Mouse (Mus musculus) midbrain, embryonic 11.5 days (tissue): ENCODE measurements around the gene 4931414P19Rik. TPM values are rescaled to one million over a fixed set of nuclear protein-coding genes. Genes with fewer than 3 reads are reported as not detected.
A peak's percentile ranks its signal among the peaks of the same experiment; 100 is the strongest.

Experiments
- ATAC-seq: fragments of 200-750 bp; cut with Nextera tagmentation; 2 replicates; pipeline ENCODE4 v1.8.0; 2017; ENCODE audit warnings: moderate TSS enrichment, moderate library complexity; ENCODE audit not compliant: low FRiP score
- DNase-seq: peaks from one replicate; pipeline ENCODE4 v3.0.0; 2015; ENCODE audit warnings: low spot score; ENCODE audit errors: missing footprints
- H3K27ac ChIP-seq: fragments of 300-500 bp; sonication (generic); 2 replicates; pipeline ENCODE4 v1.5.1; 2014; ENCODE audit warnings: low read depth, low read length
- H3K27me3 ChIP-seq: fragments of 300-500 bp; sonication (generic); 2 replicates; pipeline ENCODE4 v1.6.1; 2014; ENCODE audit warnings: mild to moderate bottlenecking, low read length, moderate library complexity, mixed read lengths; ENCODE audit not compliant: control insufficient read depth, insufficient read depth
- H3K36me3 ChIP-seq: fragments of 300-500 bp; sonication (generic); 2 replicates; pipeline ENCODE4 v1.6.1; 2014; ENCODE audit warnings: mild to moderate bottlenecking, low read length, moderate library complexity, mixed read lengths; ENCODE audit not compliant: control insufficient read depth, insufficient read depth
- H3K4me1 ChIP-seq: fragments of 300-500 bp; sonication (generic); 2 replicates; pipeline ENCODE4 v1.6.1; 2014; ENCODE audit warnings: low read length; ENCODE audit not compliant: control insufficient read depth, insufficient read depth
- H3K4me2 ChIP-seq: fragments of 300-500 bp; sonication (generic); 2 replicates; pipeline ENCODE4 v1.6.1; 2014; ENCODE audit warnings: mild to moderate bottlenecking, moderate library complexity
- H3K4me3 ChIP-seq: fragments of 300-500 bp; sonication (generic); 2 replicates; pipeline ENCODE4 v1.5.1; 2014; ENCODE audit warnings: low read depth, low read length
- H3K9ac ChIP-seq: fragments of 300-500 bp; sonication (generic); 2 replicates; pipeline ENCODE4 v1.6.1; 2014; ENCODE audit warnings: low read length
- H3K9me3 ChIP-seq: fragments of 300-500 bp; sonication (generic); 2 replicates; pipeline ENCODE4 v1.6.1; 2016; ENCODE audit warnings: low read length; ENCODE audit not compliant: control insufficient read depth
- WGBS: fragments of 180-500 bp; shearing (Covaris S2); extraction: QIAGEN DNeasy Blood & Tissue Kit; methylation state at CpG from one replicate; pipeline ENCODE4 v1.1.7; 2014; 5-methylcytosine and 5-hydroxymethylcytosine counted together
- polyA plus RNA-seq: library from polyadenylated mRNA; unstranded; fragments of >200 nt; fragmentation: Nextera tagmentation; extraction: Ambion mirVana; gene quantifications from 2 replicates; pipeline ENCODE4 v1.2.1, GENCODE M21; 2014

4931414P19Rik gene
- polyA plus RNA-seq, 1 experiment from 2014 or later: 8.5 TPM

DNA sequence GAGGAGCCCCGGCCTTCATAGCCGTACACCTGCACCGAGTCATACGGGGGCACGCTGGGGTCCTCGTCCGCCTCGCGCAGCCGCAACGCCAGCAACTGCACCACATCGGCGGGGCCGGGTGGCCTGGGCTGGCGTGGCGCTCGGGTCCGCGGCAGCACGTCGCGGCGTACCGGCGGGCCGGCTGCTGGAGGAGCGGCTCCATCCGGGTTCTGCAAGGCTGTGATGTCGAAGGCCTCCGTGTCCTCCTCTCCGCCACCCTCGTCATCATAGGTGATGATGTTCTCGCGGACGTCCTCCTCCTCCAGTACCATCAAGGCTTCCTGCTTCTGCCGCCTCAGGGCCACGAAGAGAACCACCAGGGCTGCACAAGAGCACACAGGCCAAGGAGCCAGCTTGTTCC lies 26.5 kb upstream of the 4931414P19Rik start:
- H3K9me3 ChIP-seq: no peaks in the 10 kb centered on the region
- H3K27ac ChIP-seq: no peak overlapping the region
- no peak overlapping the region for H3K9ac ChIP-seq
- WGBS: 91% methylated on average over 37 of the region's 37 CpGs
- no peak overlapping the region for H3K4me3 ChIP-seq
- DNase-seq: no peak
- no peak for ATAC-seq
- H3K4me2 ChIP-seq: no peak overlapping the region
- H3K36me3 ChIP-seq: peaks cover 26% of the 10 kb centered on the region
- no peaks in the 10 kb centered on the region for H3K4me1 ChIP-seq
- H3K27me3 ChIP-seq: no peaks in the 10 kb centered on the region

- Histone ChIP-seq H3K27me3 (no peaks in the 10 kb centered on the region), H3K27ac (no peak overlapping the region), H3K9ac (no peak overlapping the region), H3K4me2 (no peak overlapping the region), H3K9me3 (no peaks in the 10 kb centered on the region), H3K36me3 (peaks cover 25% of the 10 kb centered on the region), H3K4me1 (no peaks in the 10 kb centered on the region), H3K4me3 (no peak overlapping the region)
- DNase-seq (no peak), ATAC-seq (no peak)
- 90% methylated on average over 3 of the region's 4 CpGs for WGBS
These were observed 25.4 kb upstream of the 4931414P19Rik start for GRCm38 (mm10) chr14:54631240-54631599.

DNA sequence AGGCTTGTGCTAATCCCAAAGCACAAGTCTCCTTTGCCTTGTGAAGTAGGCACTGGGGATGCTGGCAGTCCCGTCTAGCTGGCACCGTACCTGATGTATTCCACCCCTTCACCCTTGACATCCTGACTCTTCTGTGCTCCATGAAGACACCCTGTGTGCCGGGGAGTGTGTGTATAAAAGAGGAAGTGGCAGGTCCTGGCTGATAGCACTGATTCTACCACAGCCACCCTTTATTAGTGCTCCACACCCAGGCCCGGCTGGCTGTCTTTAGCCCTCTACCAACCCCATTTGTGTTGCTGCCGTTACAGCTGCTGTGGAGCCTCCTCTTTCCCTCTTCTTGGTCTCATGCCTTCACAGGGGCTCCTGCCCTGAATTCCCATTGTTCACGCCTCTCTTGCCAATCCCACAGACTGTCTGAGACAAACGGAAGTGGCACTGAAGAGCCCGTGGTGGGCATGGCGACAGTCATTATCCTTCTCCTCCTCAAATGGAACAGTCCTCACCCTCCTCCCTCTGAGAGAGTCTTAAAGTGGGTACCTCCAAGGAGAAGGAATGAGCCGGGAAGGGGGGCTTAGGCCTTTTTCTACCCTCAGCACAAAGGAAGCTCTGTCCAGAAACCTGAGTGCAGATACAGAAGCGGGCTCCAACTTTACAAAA lies 24.9 kb upstream of the 4931414P19Rik start:
- H3K27ac ChIP-seq: no peak overlapping the region

DNA sequence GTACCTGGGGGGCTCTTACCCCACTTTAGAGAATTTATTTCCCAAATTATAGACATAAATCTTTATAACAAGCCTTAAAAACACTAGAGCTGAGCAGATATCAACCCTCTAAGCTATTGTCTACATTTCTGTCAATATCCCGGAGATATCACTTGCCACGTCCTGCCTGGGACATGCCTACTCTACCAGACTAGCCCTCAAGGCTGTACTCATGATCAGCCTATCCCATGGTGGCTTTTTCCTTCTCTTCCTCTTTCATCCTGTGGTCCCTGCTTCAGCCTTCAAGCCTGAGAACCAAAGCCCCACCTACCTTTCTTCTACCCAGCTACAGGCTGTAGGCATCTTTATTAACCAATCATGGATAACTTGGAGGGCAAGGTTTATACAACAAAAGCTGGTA lies 24.0 kb upstream of the 4931414P19Rik start:
- Histone ChIP-seq H3K9ac (no peak overlapping the region), H3K27ac (no peak overlapping the region), H3K4me3 (no peak overlapping the region), H3K27me3 (no peaks in the 10 kb centered on the region), H3K36me3 (peaks cover 25% of the 10 kb centered on the region), H3K9me3 (no peaks in the 10 kb centered on the region), H3K4me1 (no peaks in the 10 kb centered on the region), H3K4me2 (no peak overlapping the region)
- 93% methylated on average over 2 of the region's 2 CpGs for WGBS
- no peak for DNase-seq
- ATAC-seq: no peak

More for the DNA sequence above, 24.9 kb upstream of the 4931414P19Rik start:
- no peak overlapping the region for H3K4me3 ChIP-seq
- H3K4me1 ChIP-seq: no peaks in the 10 kb centered on the region
- ATAC-seq (no peak), DNase-seq (no peak)
- H3K4me2 ChIP-seq: no peak overlapping the region
- H3K9me3 ChIP-seq: no peaks in the 10 kb centered on the region
- 78% methylated on average over 11 of the region's 11 CpGs for WGBS
- no peaks in the 10 kb centered on the region for H3K27me3 ChIP-seq
- peaks cover 25% of the 10 kb centered on the region for H3K36me3 ChIP-seq
- H3K9ac ChIP-seq: no peak overlapping the region

- Histone ChIP-seq H3K27ac (no peak overlapping the region), H3K4me1 (no peaks in the 10 kb centered on the region), H3K4me3 (no peak overlapping the region), H3K36me3 (peaks cover 17% of the 10 kb centered on the region), H3K9ac (no peak overlapping the region), H3K9me3 (no peaks in the 10 kb centered on the region), H3K4me2 (no peak overlapping the region), H3K27me3 (no peaks in the 10 kb centered on the region)
- no peak for DNase-seq
- WGBS: 82% methylated on average over 5 of the region's 5 CpGs
- no peak for ATAC-seq
These were observed 22.3 kb upstream of the 4931414P19Rik start for GRCm38 (mm10) chr14:54628103-54628502.

DNA sequence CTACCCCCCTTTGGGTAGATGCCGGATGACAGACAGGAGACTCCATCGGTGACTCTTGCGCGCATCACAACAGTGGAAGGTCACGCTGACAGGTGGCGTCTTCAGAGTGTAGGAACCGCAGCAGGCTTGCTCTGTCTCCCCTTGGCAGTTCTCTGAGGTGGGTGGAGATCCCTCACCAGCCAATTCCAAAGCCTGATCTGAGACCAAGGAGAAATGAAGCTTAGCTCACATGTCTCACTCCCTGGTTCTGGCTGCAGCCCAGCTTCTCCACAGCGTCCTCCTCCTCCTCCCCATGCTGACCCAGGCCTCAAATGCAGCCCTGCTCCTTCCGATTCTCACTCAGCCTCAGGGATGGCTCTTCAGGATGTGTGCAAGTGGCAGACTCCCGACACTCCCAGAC lies 19.2 kb upstream of the 4931414P19Rik start:
- ATAC-seq (no peak), DNase-seq (no peak)
- Histone ChIP-seq H3K4me3 (no peak overlapping the region), H3K4me2 (no peak overlapping the region), H3K9ac (no peak overlapping the region), H3K27ac (no peak overlapping the region), H3K9me3 (no peaks in the 10 kb centered on the region), H3K4me1 (no peaks in the 10 kb centered on the region), H3K27me3 (no peaks in the 10 kb centered on the region), H3K36me3 (no peaks in the 10 kb centered on the region)
- WGBS: 81% methylated on average over 10 of the region's 10 CpGs

GRCm38 (mm10) chr14:54623334-54623733 lies 17.5 kb upstream of the 4931414P19Rik start:
- Histone ChIP-seq H3K9me3 (no peaks in the 10 kb centered on the region), H3K4me3 (no peak overlapping the region), H3K4me1 (no peaks in the 10 kb centered on the region), H3K27ac (no peak overlapping the region), H3K9ac (no peak overlapping the region), H3K36me3 (no peaks in the 10 kb centered on the region), H3K4me2 (no peak overlapping the region), H3K27me3 (no peaks in the 10 kb centered on the region)
- no peak for DNase-seq
- 90% methylated on average over 6 of the region's 6 CpGs for WGBS
- no peak for ATAC-seq

DNA sequence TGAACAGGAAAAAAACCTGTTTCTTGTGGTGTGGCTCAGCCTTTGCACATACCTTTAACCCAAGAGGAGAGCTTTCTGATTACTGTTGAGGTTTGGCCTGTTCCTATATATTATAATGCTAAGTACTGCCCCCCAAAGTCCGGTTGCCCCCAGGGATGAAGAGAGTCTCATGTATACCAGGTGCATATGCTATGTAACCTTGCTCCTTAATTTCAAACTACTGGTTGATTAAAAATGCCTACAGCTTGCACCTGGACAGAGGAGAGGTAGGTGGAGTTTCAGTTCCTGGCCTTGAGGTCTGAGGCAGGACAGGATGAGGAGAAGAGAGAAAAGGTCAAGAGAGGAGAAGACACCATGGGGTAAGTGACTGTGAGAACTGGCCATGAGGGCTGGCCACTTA lies 15.3 kb upstream of the 4931414P19Rik start, which contains the start of gene Psmb11:
Gene Psmb11, plus strand, starts transcription at position 301 of the 400 bp plus-strand sequence.
- Histone ChIP-seq H3K27me3 (no peaks in the 10 kb centered on the region), H3K4me3 (no peak within 1 kb of the TSS), H3K9me3 (no peaks in the 10 kb centered on the region), H3K4me2 (no peak within 1 kb of the TSS), H3K27ac (no peak within 1 kb of the TSS), H3K4me1 (peaks cover 4% of the 10 kb centered on the region), H3K9ac (no peak within 1 kb of the TSS), H3K36me3 (peaks cover 2% of the 10 kb centered on the region; the same call in 1 of the 2 replicates)
- no peak for DNase-seq
- ATAC-seq: no peak
- 87% methylated on average over 1 of the region's 1 CpGs for WGBS

DNA sequence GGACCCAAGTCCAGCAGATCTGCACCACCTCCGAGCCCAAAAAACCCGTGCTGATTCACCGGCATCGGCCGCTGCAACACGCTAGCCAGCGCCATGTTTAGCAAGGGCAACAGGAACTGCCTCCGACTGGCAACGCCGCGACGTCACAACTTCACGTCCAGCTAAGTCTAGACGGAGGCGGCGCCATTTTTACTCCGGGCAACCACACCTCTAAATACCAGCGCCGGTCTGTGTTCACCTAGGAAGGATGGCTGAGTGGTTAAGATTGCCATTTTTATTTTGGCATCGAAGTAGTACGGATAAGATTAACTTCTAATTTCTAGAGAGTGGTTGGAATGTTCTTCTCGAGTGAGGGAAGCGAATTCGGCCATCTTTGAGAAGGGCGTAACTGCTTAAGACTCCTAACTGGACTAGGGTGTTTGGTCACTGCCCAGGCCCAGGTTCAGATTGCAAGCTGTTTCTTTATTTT lies 12.1 kb upstream of the 4931414P19Rik start, which contains the start of gene Psmb5:
Gene Psmb5, minus strand, starts transcription at position 126 of the 469 bp plus-strand sequence.
- Histone ChIP-seq H3K4me3 (peak within 1 kb of the TSS; percentile 83), H3K9ac (peak within 1 kb of the TSS; percentile 92), H3K4me1 (peaks cover 4% of the 10 kb centered on the region), H3K4me2 (peak within 1 kb of the TSS; percentile 54), H3K27ac (peak within 1 kb of the TSS; percentile 11; the same call in 1 of the 2 replicates), H3K36me3 (peaks cover 5% of the 10 kb centered on the region; the same call in 1 of the 2 replicates), H3K27me3 (no peaks in the 10 kb centered on the region), H3K9me3 (no peaks in the 10 kb centered on the region)
- WGBS: under 1% methylated on average over 25 of the region's 25 CpGs
- peak; percentile 91 for ATAC-seq
- DNase-seq: peak; percentile 99
